Mouse (Mus musculus): ENCODE measurements around the gene Gm32802.
"Not testable (repeated sequence)": the region's sequence is repeated elsewhere in the genome, so short reads cannot be mapped to it uniquely, and the experiment has no call there.

Gm32802 gene

GRCm38 (mm10) chr10:118258388-118258787 lies at the start of gene Gm32802:
Gene Gm32802 (plus strand): TSS chr10:118258688.
- DNase-seq (ENCODE audit: low spot score in 2 of 2) = not testable (repeated sequence)

GRCm38 (mm10) chr10:118215719-118216393 lies 42.6 kb upstream of the Gm32802 start:
- not testable (repeated sequence) for DNase-seq (ENCODE audit: low spot score in 2 of 2)

- DNase-seq (ENCODE audit: low spot score in 2 of 2) = not testable (repeated sequence)
Observed at GRCm38 (mm10) chr10:118227629-118228028, 30.9 kb upstream of the Gm32802 start.

- not testable (repeated sequence) for DNase-seq (ENCODE audit: low spot score in 2 of 2)
Observed at GRCm38 (mm10) chr10:118232607-118233006, 25.9 kb upstream of the Gm32802 start.

- not testable (repeated sequence) for DNase-seq (ENCODE audit: low spot score in 2 of 2)
Observed at GRCm38 (mm10) chr10:118240680-118241079, 17.8 kb upstream of the Gm32802 start, which contains the start of gene Gm32717. Gene Gm32717 (minus strand): TSS chr10:118240780.

GRCm38 (mm10) chr10:118249006-118249595 lies 9.4 kb upstream of the Gm32802 start:
- DNase-seq (ENCODE audit: low spot score in 2 of 2) = peak in 1 of 2 experiments; percentile 19

- DNase-seq (ENCODE audit: low spot score in 2 of 2) = no peak
Observed at GRCm38 (mm10) chr10:118250852-118251295, 7.6 kb upstream of the Gm32802 start.

- DNase-seq (ENCODE audit: low spot score in 2 of 2) = not testable (repeated sequence)
Observed at GRCm38 (mm10) chr10:118268812-118269211, 10.3 kb downstream of the Gm32802 start.

GRCm38 (mm10) chr10:118271416-118271815 lies 12.9 kb downstream of the Gm32802 start:
- not testable (repeated sequence) for DNase-seq (ENCODE audit: low spot score in 2 of 2)

GRCm38 (mm10) chr10:118278069-118278468 lies 19.6 kb downstream of the Gm32802 start:
- DNase-seq (ENCODE audit: low spot score in 2 of 2) = not testable (repeated sequence)

GRCm38 (mm10) chr10:118282565-118282964 lies 24.1 kb downstream of the Gm32802 start:
- not testable (repeated sequence) for DNase-seq (ENCODE audit: low spot score in 2 of 2)

- not testable (repeated sequence) for DNase-seq (ENCODE audit: low spot score in 2 of 2)
Observed at GRCm38 (mm10) chr10:118283016-118283415, 24.5 kb downstream of the Gm32802 start.

GRCm38 (mm10) chr10:118294938-118295337 lies 36.5 kb downstream of the Gm32802 start, which contains the start of gene Iltifb:
Gene Iltifb (minus strand): TSS chr10:118295038.
- DNase-seq (ENCODE audit: low spot score in 2 of 2) = no peak

- DNase-seq (ENCODE audit: low spot score in 2 of 2) = not testable (repeated sequence)
Observed at GRCm38 (mm10) chr10:118302133-118302532, 43.6 kb downstream of the Gm32802 start.

Measured in right cerebral cortex, postnatal 36 days (tissue).